Mouse (Mus musculus) CH12.LX (cell line): Measurements from ENCODE around the gene Fbxw11. TPM values are rescaled to one million over a fixed set of nuclear protein-coding genes. Genes with fewer than 3 reads are reported as not detected.
A peak's percentile ranks its signal among the peaks of the same experiment; 100 is the strongest.

Source experiments
- DNase-seq: peaks from one replicate; pipeline ENCODE4 v3.0.0-alpha.2; 2013; ENCODE audit errors: extremely low read depth
- H3K27ac ChIP-seq: 2 replicates; pipeline ENCODE4 v1.5.1; 2012; ENCODE audit warnings: low read depth, mild to moderate bottlenecking, control low read depth, moderate library complexity; ENCODE audit not compliant: insufficient read depth
- H3K27me3 ChIP-seq: replicated peaks from 2 replicates; pipeline ENCODE3; 2012; ENCODE audit warnings: inconsistent platforms
- H3K36me3 ChIP-seq, 2 experiments: replicated peaks in 1 of 2; 2 replicates each; pipeline versions ENCODE3 to v1.6.1; 2012; ENCODE audit warnings: inconsistent platforms in 1 of 2, low read length in 1 of 2, mild to moderate bottlenecking in 1 of 2, mixed read lengths in 1 of 2, moderate library complexity in 1 of 2; ENCODE audit not compliant: control insufficient read depth in 1 of 2, insufficient read depth in 1 of 2
- H3K4me1 ChIP-seq, 2 experiments: 2 replicates each; pipeline ENCODE4 v1.6.1; 2012; ENCODE audit warnings: inconsistent platforms in 1 of 2, moderate library complexity in 1 of 2; ENCODE audit not compliant: insufficient read depth in 2 of 2, control insufficient read depth in 1 of 2
- H3K4me2 ChIP-seq: 2 replicates; pipeline ENCODE4 v1.6.1; 2012; ENCODE audit warnings: low read depth, mild to moderate bottlenecking, control low read depth; ENCODE audit not compliant: poor library complexity, insufficient read depth, severe bottlenecking
- H3K4me3 ChIP-seq, 3 experiments: fragments of 150-350 bp in 1 of 3; sonication (generic) in 1 of 3; replicated peaks in 1 of 3; 2 replicates each; pipeline versions ENCODE3 to v1.5.1; 2011 to 2012; ENCODE audit warnings: low read depth in 2 of 3, low read length in 2 of 3, mild to moderate bottlenecking in 2 of 3, moderate library complexity in 2 of 3, control low read depth in 1 of 3, improper control_type of control experiment in 1 of 3, inconsistent platforms in 1 of 3, mixed read lengths in 1 of 3; ENCODE audit not compliant: poor library complexity in 1 of 3
- H3K79me2 ChIP-seq: replicated peaks from 2 replicates; pipeline ENCODE4 v1.6.1; 2012; ENCODE audit warnings: mild to moderate bottlenecking, moderate library complexity; ENCODE audit not compliant: control insufficient read depth, poor library complexity, insufficient read depth, severe bottlenecking; ENCODE audit errors: extremely low read depth
- H3K9ac ChIP-seq: 2 replicates; pipeline ENCODE4 v1.6.1; 2012; ENCODE audit warnings: low read depth, mild to moderate bottlenecking, control low read depth, moderate library complexity; ENCODE audit not compliant: insufficient read depth
- H3K9me3 ChIP-seq: replicated peaks from 2 replicates; pipeline ENCODE3; 2012; ENCODE audit warnings: low read length, inconsistent platforms, mixed read lengths
- BHLHE40 ChIP-seq: IDR thresholded peaks from 2 replicates; pipeline ENCODE4 v1.6.1; 2011; ENCODE audit warnings: mild to moderate bottlenecking, low read depth, low read length, improper control_type of control experiment
- CHD2 ChIP-seq: IDR thresholded peaks from 2 replicates; pipeline ENCODE4 v1.6.1; 2011; ENCODE audit warnings: low read length, improper control_type of control experiment
- ELF1 ChIP-seq: IDR thresholded peaks from 2 replicates; pipeline ENCODE4 v1.6.1; 2014; ENCODE audit warnings: low read depth, mild to moderate bottlenecking, inconsistent platforms, low read length, improper control_type of control experiment
- EP300 ChIP-seq: IDR thresholded peaks from 2 replicates; pipeline ENCODE4 v1.6.1; 2011; ENCODE audit warnings: low read length, improper control_type of control experiment
- ETS1 ChIP-seq: conservative IDR thresholded peaks from 2 replicates; pipeline ENCODE4 v1.6.1; 2012; ENCODE audit warnings: low read depth, mild to moderate bottlenecking, inconsistent platforms, low read length, improper control_type of control experiment, moderate library complexity
- HCFC1 ChIP-seq: IDR thresholded peaks from 2 replicates; pipeline ENCODE4 v1.6.1; 2012; ENCODE audit warnings: low read depth, mild to moderate bottlenecking, inconsistent platforms, low read length, improper control_type of control experiment
- IRF4 ChIP-seq: IDR thresholded peaks from 2 replicates; pipeline ENCODE4 v1.6.1; 2014; ENCODE audit warnings: low read depth, mild to moderate bottlenecking, inconsistent platforms, low read length, improper control_type of control experiment
- JUN ChIP-seq: IDR thresholded peaks from 2 replicates; pipeline ENCODE4 v1.6.1; 2011; ENCODE audit warnings: low read depth, mild to moderate bottlenecking, low read length, improper control_type of control experiment, moderate library complexity; ENCODE audit not compliant: insufficient read depth
- JUND ChIP-seq: conservative IDR thresholded peaks from 2 replicates; pipeline ENCODE4 v1.6.1; 2011; ENCODE audit warnings: low read depth, low read length, improper control_type of control experiment
- KAT2A ChIP-seq: IDR thresholded peaks from 2 replicates; pipeline ENCODE4 v1.6.1; 2012; ENCODE audit warnings: low read length, improper control_type of control experiment, inconsistent platforms; ENCODE audit not compliant: insufficient replicate concordance
- MAX ChIP-seq: IDR thresholded peaks from 2 replicates; pipeline ENCODE4 v1.6.1; 2011; ENCODE audit warnings: low read length, improper control_type of control experiment
- MEF2A ChIP-seq: IDR thresholded peaks from 2 replicates; pipeline ENCODE4 v1.6.1; 2014; ENCODE audit warnings: low read depth, mild to moderate bottlenecking, inconsistent platforms, low read length, improper control_type of control experiment, borderline replicate concordance
- POLR2A ChIP-seq: IDR thresholded peaks from 2 replicates; pipeline ENCODE4 v1.6.1; 2011; ENCODE audit warnings: low read depth, mild to moderate bottlenecking, improper control_type of control experiment, low read length
- POLR2AphosphoS2 ChIP-seq: IDR thresholded peaks from 2 replicates; pipeline ENCODE4 v1.6.1; 2011; ENCODE audit warnings: low read depth, low read length, improper control_type of control experiment
- TCF12 ChIP-seq: IDR thresholded peaks from 2 replicates; pipeline ENCODE4 v1.6.1; 2014; ENCODE audit warnings: low read depth, mild to moderate bottlenecking, inconsistent platforms, low read length, improper control_type of control experiment
- UBTF ChIP-seq: IDR thresholded peaks from 2 replicates; pipeline ENCODE4 v1.6.1; 2012; ENCODE audit warnings: low read depth, mild to moderate bottlenecking, inconsistent platforms, low read length, improper control_type of control experiment, moderate library complexity
- ZKSCAN1 ChIP-seq: IDR thresholded peaks from 2 replicates; pipeline ENCODE4 v1.6.1; 2012; ENCODE audit warnings: low read depth, inconsistent platforms, low read length, improper control_type of control experiment, borderline replicate concordance
- dilution Hi-C: fragments of 300-500 bp; cut with MboI; formaldehyde crosslinking; loops from 2 replicates; pipeline ENCODE4 v1.14.3; 2020; ENCODE audit warnings: low sequenced_read_pairs; ENCODE audit not compliant: extremely low pct_unique_long_range_greater_than_20kb, extremely low pct_ligation_motif_present
- in situ Hi-C: fragments of 300-500 bp; cut with MboI; formaldehyde crosslinking; loops from 3 replicates; pipeline ENCODE4 v1.14.3; 2019; ENCODE audit warnings: low sequenced_read_pairs, low pct_ligation_motif_present, low pct_unique_long_range_greater_than_20kb, mixed read lengths
- polyA plus RNA-seq: library from polyadenylated mRNA; unstranded; fragments of >175 nt; gene quantifications from 2 replicates; pipeline ENCODE4 v1.2.1, GENCODE M21; 2012; ENCODE audit warnings: low read depth; ENCODE audit not compliant: insufficient read length
- total RNA-seq, 2 experiments: library from RNA; depleted of rRNA; stranded (reverse); fragments of 300-350 nt in 1 of 2; fragments of >200 nt in 1 of 2; gene quantifications; 2 replicates each; pipeline ENCODE4 v1.2.3; 2012 to 2014

Fbxw11 gene
- total and polyA plus RNA-seq, 3 experiments: 54.5 to 85.0 (median 58.5) TPM

GRCm38 (mm10) chr11:32640617-32641016 is 1.9 kb upstream of the Fbxw11 start:
- dilution Hi-C loops (no loop called here), in situ Hi-C loops (no loop called here)
- DNase-seq: no peak
- Histone ChIP-seq H3K9me3 (no peaks in the 10 kb centered on the region), H3K4me3 (no peak overlapping the region), H3K27ac (no peak overlapping the region), H3K36me3 (peaks cover 0 to 11% of the 10 kb centered on the region in 2 experiments), H3K27me3 (no peaks in the 10 kb centered on the region), H3K9ac (no peak overlapping the region), H3K79me2 (peaks cover 27% of the 10 kb centered on the region), H3K4me2 (peak overlapping the region; percentile 95; the same call in 1 of the 2 replicates), H3K4me1 (peaks cover 16 to 43% of the 10 kb centered on the region in 2 experiments)
- no peak for TF ChIP-seq ELF1
- no peak for TF ChIP-seq JUND
- TF ChIP-seq CHD2: no peak
- no peak for TF ChIP-seq JUN
- TF ChIP-seq POLR2A: no peak

- peak overlapping the region; percentile 76 for H3K9ac ChIP-seq
- H3K4me1 ChIP-seq: peaks cover 16 to 67% of the 10 kb centered on the region in 2 experiments
- in situ Hi-C loops (no loop called here), dilution Hi-C loops (no loop called here)
- DNase-seq: peak; percentile 21
- H3K9me3 ChIP-seq: no peaks in the 10 kb centered on the region
- H3K36me3 ChIP-seq: peaks cover 0 to 27% of the 10 kb centered on the region in 2 experiments
- H3K4me3 ChIP-seq: peak overlapping the region; percentile 60 to 92 (median 76)
- peak overlapping the region; percentile 89 for H3K27ac ChIP-seq
- H3K27me3 ChIP-seq: no peaks in the 10 kb centered on the region
- peaks cover 49% of the 10 kb centered on the region for H3K79me2 ChIP-seq
- TF ChIP-seq TCF12 (peak; percentile 8; the same call in 1 of the 2 replicates), BHLHE40 (no peak), HCFC1 (peak; percentile 25; the same call in 1 of the 2 replicates)
- TF ChIP-seq, all 38 proteins: peak for 2
- H3K4me2 ChIP-seq: peak overlapping the region; percentile 97
These were observed 669 bp downstream of the Fbxw11 start for GRCm38 (mm10) chr11:32642899-32643886.

- Histone ChIP-seq H3K27me3 (no peaks in the 10 kb centered on the region), H3K36me3 (peaks cover 0 to 27% of the 10 kb centered on the region in 2 experiments), H3K4me2 (peak overlapping the region; percentile 97), H3K9ac (peak overlapping the region; percentile 76), H3K4me1 (peaks cover 12 to 63% of the 10 kb centered on the region in 2 experiments), H3K4me3 (peak overlapping the region; percentile 60 to 92 (median 76)), H3K79me2 (peaks cover 56% of the 10 kb centered on the region), H3K9me3 (no peaks in the 10 kb centered on the region), H3K27ac (no peak overlapping the region)
- peak; percentile 63 for DNase-seq
- dilution Hi-C loops (no loop called here), in situ Hi-C loops (no loop called here)
- TF ChIP-seq BHLHE40 (0 out of 2 replicates have a peak, but pooled peaks have one; percentile 7), IRF4 (peak; percentile 28; the same call in 1 of the 2 replicates), POLR2AphosphoS2 (no peak), MEF2A (peak; percentile 57; the same call in 1 of the 2 replicates), MAX (0 out of 2 replicates have a peak, but pooled peaks have one; percentile 14), EP300 (peak; percentile 72), ETS1 (peak; percentile 74), KAT2A (no peak), JUND (peak; percentile 51; the same call in 1 of the 2 replicates), ZKSCAN1 (no peak), JUN (peak; percentile 62), UBTF (no peak)
These were observed 1.5 kb downstream of the Fbxw11 start for GRCm38 (mm10) chr11:32644010-32644409.
